Mouse (Mus musculus): ENCODE data around the gene Siah1b. TPM values are rescaled to one million over a fixed set of nuclear protein-coding genes. Genes with fewer than 3 reads are reported as not detected.
A peak's percentile ranks its signal among the peaks of the same experiment; 100 is the strongest.

Gene Siah1b
- polyA plus RNA-seq, 1 experiment from 2014 or later: 39.7 TPM

GRCm38 (mm10) chrX:164046736-164047135, 29.6 kb downstream of the Siah1b start:
- no peaks in the 10 kb centered on the region; the same call in 1 of the 2 replicates for H3K27me3 ChIP-seq (ENCODE audit: control insufficient read depth, insufficient read depth, low read length)

GRCm38 (mm10) chrX:164042069-164042468, 34.2 kb downstream of the Siah1b start:
- DNase-seq (ENCODE audit: low spot score) (no peak), ATAC-seq (ENCODE audit: low FRiP score) (no peak)
- Histone ChIP-seq H3K9ac (ENCODE audit: low read depth, low read length) (no peak overlapping the region), H3K36me3 (ENCODE audit: control insufficient read depth, insufficient read depth, low read length) (no peaks in the 10 kb centered on the region), H3K4me2 (replicated peaks; ENCODE audit: low read depth, low read length) (no peak overlapping the region), H3K27me3 (ENCODE audit: control insufficient read depth, insufficient read depth, low read length) (no peaks in the 10 kb centered on the region; the same call in 1 of the 2 replicates), H3K27ac (ENCODE audit: low read depth, low read length) (no peak overlapping the region), H3K4me3 (ENCODE audit: low read depth, low read length) (no peak overlapping the region), H3K4me1 (replicated peaks; ENCODE audit: control insufficient read depth, insufficient read depth, low read length) (no peaks in the 10 kb centered on the region), H3K9me3 (ENCODE audit: control insufficient read depth, low read length) (no peaks in the 10 kb centered on the region)
- WGBS: 68% methylated on average over 13 of the region's 13 CpGs

More at GRCm38 (mm10) chrX:164046736-164047135, 29.6 kb downstream of the Siah1b start:
- Histone ChIP-seq H3K4me1 (replicated peaks; ENCODE audit: control insufficient read depth, insufficient read depth, low read length) (no peaks in the 10 kb centered on the region), H3K27ac (ENCODE audit: low read depth, low read length) (no peak overlapping the region), H3K9ac (ENCODE audit: low read depth, low read length) (no peak overlapping the region), H3K4me2 (replicated peaks; ENCODE audit: low read depth, low read length) (no peak overlapping the region), H3K4me3 (ENCODE audit: low read depth, low read length) (no peak overlapping the region), H3K9me3 (ENCODE audit: control insufficient read depth, low read length) (no peaks in the 10 kb centered on the region), H3K36me3 (ENCODE audit: control insufficient read depth, insufficient read depth, low read length) (no peaks in the 10 kb centered on the region)
- 65% methylated on average over 2 of the region's 2 CpGs for WGBS
- no peak for DNase-seq (ENCODE audit: low spot score)
- no peak for ATAC-seq (ENCODE audit: low FRiP score)

GRCm38 (mm10) chrX:164038882-164039281, 37.4 kb downstream of the Siah1b start:
- H3K4me3 ChIP-seq (ENCODE audit: low read depth, low read length): no peak overlapping the region
- no peak overlapping the region for H3K9ac ChIP-seq (ENCODE audit: low read depth, low read length)
- no peaks in the 10 kb centered on the region for H3K9me3 ChIP-seq (ENCODE audit: control insufficient read depth, low read length)
- no peak for DNase-seq (ENCODE audit: low spot score)
- no peak for ATAC-seq (ENCODE audit: low FRiP score)
- H3K27me3 ChIP-seq (ENCODE audit: control insufficient read depth, insufficient read depth, low read length): no peaks in the 10 kb centered on the region; the same call in 1 of the 2 replicates
- H3K4me2 ChIP-seq (replicated peaks; ENCODE audit: low read depth, low read length): no peak overlapping the region
- 37% methylated on average over 2 of the region's 2 CpGs for WGBS
- H3K27ac ChIP-seq (ENCODE audit: low read depth, low read length): no peak overlapping the region
- no peaks in the 10 kb centered on the region for H3K36me3 ChIP-seq (ENCODE audit: control insufficient read depth, insufficient read depth, low read length)
- H3K4me1 ChIP-seq (replicated peaks; ENCODE audit: control insufficient read depth, insufficient read depth, low read length): no peaks in the 10 kb centered on the region

DNA sequence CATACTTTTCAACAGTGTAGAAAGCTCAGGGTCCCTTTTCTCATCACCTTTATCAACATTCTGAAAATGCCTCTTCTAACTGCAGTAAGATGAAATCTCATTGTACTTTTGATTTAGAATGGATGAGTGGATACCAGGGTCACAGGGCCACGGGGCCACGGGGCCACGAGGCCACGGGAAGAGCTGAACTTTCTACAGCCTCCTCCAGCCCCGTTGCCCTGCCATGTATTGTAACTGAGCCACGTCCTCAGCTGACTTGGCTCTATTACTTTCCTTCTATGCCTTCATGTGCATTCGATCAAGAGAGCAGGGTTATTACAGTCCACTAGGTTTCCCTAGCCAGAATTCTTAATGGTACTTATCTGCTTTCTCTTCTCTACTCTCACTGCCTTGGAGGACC, 40.4 kb downstream of the Siah1b start:
- H3K4me3 ChIP-seq (ENCODE audit: low read depth, low read length): no peak overlapping the region
- no peak overlapping the region for H3K9ac ChIP-seq (ENCODE audit: low read depth, low read length)
- H3K27ac ChIP-seq (ENCODE audit: low read depth, low read length): no peak overlapping the region
- DNase-seq (ENCODE audit: low spot score) (no peak), ATAC-seq (ENCODE audit: low FRiP score) (no peak)
- H3K36me3 ChIP-seq (ENCODE audit: control insufficient read depth, insufficient read depth, low read length): no peaks in the 10 kb centered on the region
- H3K4me1 ChIP-seq (replicated peaks; ENCODE audit: control insufficient read depth, insufficient read depth, low read length): no peaks in the 10 kb centered on the region
- WGBS: 88% methylated on average over 7 of the region's 7 CpGs
- no peak overlapping the region for H3K4me2 ChIP-seq (replicated peaks; ENCODE audit: low read depth, low read length)
- H3K9me3 ChIP-seq (ENCODE audit: control insufficient read depth, low read length): no peaks in the 10 kb centered on the region
- no peaks in the 10 kb centered on the region for H3K27me3 ChIP-seq (ENCODE audit: control insufficient read depth, insufficient read depth, low read length)

GRCm38 (mm10) chrX:164035401-164035800, 40.9 kb downstream of the Siah1b start:
- Histone ChIP-seq H3K9me3 (ENCODE audit: control insufficient read depth, low read length) (no peaks in the 10 kb centered on the region), H3K27ac (ENCODE audit: low read depth, low read length) (no peak overlapping the region), H3K36me3 (ENCODE audit: control insufficient read depth, insufficient read depth, low read length) (no peaks in the 10 kb centered on the region), H3K4me1 (replicated peaks; ENCODE audit: control insufficient read depth, insufficient read depth, low read length) (no peaks in the 10 kb centered on the region), H3K27me3 (ENCODE audit: control insufficient read depth, insufficient read depth, low read length) (no peaks in the 10 kb centered on the region), H3K4me3 (ENCODE audit: low read depth, low read length) (no peak overlapping the region), H3K4me2 (replicated peaks; ENCODE audit: low read depth, low read length) (no peak overlapping the region), H3K9ac (ENCODE audit: low read depth, low read length) (no peak overlapping the region)
- 91% methylated on average over 2 of the region's 2 CpGs for WGBS
- ATAC-seq (ENCODE audit: low FRiP score) (no peak), DNase-seq (ENCODE audit: low spot score) (no peak)

GRCm38 (mm10) chrX:164032526-164032925, 43.8 kb downstream of the Siah1b start:
- H3K27ac ChIP-seq (ENCODE audit: low read depth, low read length): no peak overlapping the region
- no peak overlapping the region for H3K4me3 ChIP-seq (ENCODE audit: low read depth, low read length)
- H3K4me2 ChIP-seq (replicated peaks; ENCODE audit: low read depth, low read length): no peak overlapping the region
- WGBS: 86% methylated on average over 7 of the region's 7 CpGs
- DNase-seq (ENCODE audit: low spot score): no peak
- no peaks in the 10 kb centered on the region for H3K27me3 ChIP-seq (ENCODE audit: control insufficient read depth, insufficient read depth, low read length)
- H3K9ac ChIP-seq (ENCODE audit: low read depth, low read length): no peak overlapping the region
- H3K36me3 ChIP-seq (ENCODE audit: control insufficient read depth, insufficient read depth, low read length): no peaks in the 10 kb centered on the region
- ATAC-seq (ENCODE audit: low FRiP score): no peak
- H3K4me1 ChIP-seq (replicated peaks; ENCODE audit: control insufficient read depth, insufficient read depth, low read length): no peaks in the 10 kb centered on the region
- no peaks in the 10 kb centered on the region for H3K9me3 ChIP-seq (ENCODE audit: control insufficient read depth, low read length)

- H3K9ac ChIP-seq (ENCODE audit: low read depth, low read length): no peak within 1 kb of the TSS
- H3K4me3 ChIP-seq (ENCODE audit: low read depth, low read length): peak within 1 kb of the TSS; percentile 4; the same call in 1 of the 2 replicates
- no peaks in the 10 kb centered on the region for H3K9me3 ChIP-seq (ENCODE audit: control insufficient read depth, low read length)
- H3K4me1 ChIP-seq (replicated peaks; ENCODE audit: control insufficient read depth, insufficient read depth, low read length): no peaks in the 10 kb centered on the region
- H3K27me3 ChIP-seq (ENCODE audit: control insufficient read depth, insufficient read depth, low read length): no peaks in the 10 kb centered on the region; the same call in none of the 2 replicates
- peak within 1 kb of the TSS; percentile 29 for H3K4me2 ChIP-seq (replicated peaks; ENCODE audit: low read depth, low read length)
- 10% methylated on average over 18 of the region's 22 CpGs for WGBS
- no peak within 1 kb of the TSS for H3K27ac ChIP-seq (ENCODE audit: low read depth, low read length)
- no peaks in the 10 kb centered on the region for H3K36me3 ChIP-seq (ENCODE audit: control insufficient read depth, insufficient read depth, low read length)
- DNase-seq (ENCODE audit: low spot score): peak; percentile 85
- peak; percentile 98 for ATAC-seq (ENCODE audit: low FRiP score)
Observed at GRCm38 (mm10) chrX:164027607-164028289, 48.5 kb downstream of the Siah1b start, which contains the start of gene Car5b. Gene Car5b (minus strand): TSS chrX:164027997.

Other genes starting within 250 kb of the Siah1b start
- 52.4 and 56.3 TPM in 2 replicates for gene Ap1s2, start 167.5 kb downstream of the Siah1b start, polyA plus RNA-seq (2014; fragmentation: Nextera tagmentation; extraction: Ambion mirVana)
- gene Zrsr2, start 117.8 kb downstream of the Siah1b start, polyA plus RNA-seq (2014; fragmentation: Nextera tagmentation; extraction: Ambion mirVana): 56.8 and 64.1 TPM in 2 replicates
- 0.23 and 0.46 TPM in 2 replicates for gene Car5b, start 48.5 kb downstream of the Siah1b start, polyA plus RNA-seq (2014; fragmentation: Nextera tagmentation; extraction: Ambion mirVana)
- gene Cltrn, start 12.3 kb upstream of the Siah1b start, polyA plus RNA-seq (2014; fragmentation: Nextera tagmentation; extraction: Ambion mirVana): 0.43 and 1.0 TPM in 2 replicates
- gene Ace2, start 62.8 kb upstream of the Siah1b start, polyA plus RNA-seq (2014; fragmentation: Nextera tagmentation; extraction: Ambion mirVana): 0.22 and 0.88 TPM in 2 replicates
- gene Bmx, start 181.7 kb upstream of the Siah1b start, polyA plus RNA-seq (2014; fragmentation: Nextera tagmentation; extraction: Ambion mirVana): 0.17 and 0.28 TPM in 2 replicates
- gene Pir, start 192.9 kb upstream of the Siah1b start, polyA plus RNA-seq (2014; fragmentation: Nextera tagmentation; extraction: Ambion mirVana): 6.9 and 7.2 TPM in 2 replicates